Mouse (Mus musculus) urinary bladder, postnatal 25 days (tissue): Measurements from ENCODE around the gene Gtpbp8.

ENCODE experiments used
- DNase-seq: peaks from one replicate; pipeline ENCODE4 v3.0.0; 2022; ENCODE audit warnings: low spot score

Gene Gtpbp8

GRCm38 (mm10) chr16:44690501-44690900, 55.7 kb downstream of the Gtpbp8 start:
- no peak for DNase-seq

GRCm38 (mm10) chr16:44688507-44688906, 57.7 kb downstream of the Gtpbp8 start:
- no peak for DNase-seq

- DNase-seq = no peak
Observed at GRCm38 (mm10) chr16:44687719-44688420, 58.3 kb downstream of the Gtpbp8 start.

- DNase-seq = no peak
Observed at GRCm38 (mm10) chr16:44686991-44687718, 59.0 kb downstream of the Gtpbp8 start.
